Mouse (Mus musculus) lung, postnatal 0 days (tissue): ENCODE data around the gene Gp9.

ENCODE experiments used
- CTCF ChIP-seq: IDR thresholded peaks from 2 replicates; pipeline ENCODE4 v1.5.1; 2016; ENCODE audit warnings: antibody characterized with exemption, mild to moderate bottlenecking
- EP300 ChIP-seq: IDR thresholded peaks from 2 replicates; pipeline ENCODE4 v1.6.1; 2016; ENCODE audit warnings: antibody characterized with exemption, mild to moderate bottlenecking, control low read depth

GRCm38 (mm10) chr6:87814486-87814885 is 36.6 kb downstream of the Gp9 start:
- TF ChIP-seq EP300 (no peak), CTCF (no peak)
